Mouse (Mus musculus) heart, embryonic 15.5 days (tissue): Measurements from ENCODE around the gene Ptar1. TPM values are rescaled to one million over a fixed set of nuclear protein-coding genes. Genes with fewer than 3 reads are reported as not detected.

Source experiments
- ATAC-seq: fragments of 200-750 bp; cut with Nextera tagmentation; replicated peaks from 2 replicates; pipeline ENCODE4 v1.8.0; 2017; ENCODE audit warnings: low read depth, moderate TSS enrichment; ENCODE audit not compliant: insufficient number of reproducible peaks, insufficient read depth, low FRiP score
- H3K27ac ChIP-seq: fragments of 300-500 bp; sonication (generic); 2 replicates; pipeline ENCODE4 v1.5.1; 2015; ENCODE audit warnings: mild to moderate bottlenecking, inconsistent platforms
- H3K27me3 ChIP-seq: fragments of 300-500 bp; sonication (generic); 2 replicates; pipeline ENCODE4 v1.6.1; 2015; ENCODE audit warnings: inconsistent platforms
- H3K36me3 ChIP-seq: fragments of 300-500 bp; sonication (generic); 2 replicates; pipeline ENCODE4 v1.6.1; 2015; ENCODE audit warnings: mild to moderate bottlenecking, inconsistent platforms
- H3K4me1 ChIP-seq: fragments of 300-500 bp; sonication (generic); replicated peaks from 2 replicates; pipeline ENCODE4 v1.6.1; 2015; ENCODE audit warnings: inconsistent platforms
- H3K4me2 ChIP-seq: fragments of 300-500 bp; sonication (generic); 2 replicates; pipeline ENCODE4 v1.6.1; 2015; ENCODE audit warnings: inconsistent platforms, mild to moderate bottlenecking, moderate library complexity
- H3K4me3 ChIP-seq: fragments of 300-500 bp; sonication (generic); 2 replicates; pipeline ENCODE4 v1.5.1; 2015; ENCODE audit warnings: mild to moderate bottlenecking, inconsistent platforms
- H3K9ac ChIP-seq: fragments of 300-500 bp; sonication (generic); 2 replicates; pipeline ENCODE4 v1.6.1; 2015; ENCODE audit warnings: mild to moderate bottlenecking, inconsistent platforms
- H3K9me3 ChIP-seq: fragments of 300-500 bp; sonication (generic); replicated peaks from 2 replicates; pipeline ENCODE4 v1.6.1; 2016; ENCODE audit warnings: inconsistent platforms
- WGBS: fragments of 180-500 bp; shearing (Covaris S2); methylation state at CpG from one replicate; pipeline ENCODE4 v1.1.7; 2015; ENCODE audit warnings: mixed read lengths; 5-methylcytosine and 5-hydroxymethylcytosine counted together
- polyA plus RNA-seq: library from polyadenylated mRNA; unstranded; fragments of >200 nt; fragmentation: Nextera tagmentation; extraction: Ambion mirVana; gene quantifications from 2 replicates; pipeline ENCODE4 v1.2.1, GENCODE M21; 2015

Ptar1 gene
- 3.7 and 3.8 TPM in 2 replicates for polyA plus RNA-seq

GRCm38 (mm10) chr19:23687296-23688021, at the start of gene Ptar1:
TSS of gene Ptar1 (plus strand) at chr19:23687429.
- H3K27ac ChIP-seq, result peak within 1 kb of the TSS; percentile 93
- H3K27me3 ChIP-seq, result no peaks in the 10 kb centered on the region
- ATAC-seq, result peak; percentile 91
- H3K4me1 ChIP-seq, result peaks cover 9% of the 10 kb centered on the region
- H3K9me3 ChIP-seq, result no peaks in the 10 kb centered on the region
- peak within 1 kb of the TSS; percentile 75 for H3K4me2 ChIP-seq
- H3K36me3 ChIP-seq, result no peaks in the 10 kb centered on the region
- peak within 1 kb of the TSS; percentile 92 for H3K9ac ChIP-seq
- H3K4me3 ChIP-seq, result peak within 1 kb of the TSS; percentile 82
- WGBS, result under 1% methylated on average over 93 of the region's 93 CpGs

GRCm38 (mm10) chr19:23643819-23644218, 43.4 kb upstream of the Ptar1 start:
- H3K9me3 ChIP-seq, result no peaks in the 10 kb centered on the region
- H3K9ac ChIP-seq, result no peak overlapping the region
- H3K36me3 ChIP-seq, result no peaks in the 10 kb centered on the region
- WGBS, result 85% methylated on average over 5 of the region's 5 CpGs
- no peaks in the 10 kb centered on the region for H3K4me1 ChIP-seq
- no peak overlapping the region for H3K4me3 ChIP-seq
- H3K27me3 ChIP-seq, result no peaks in the 10 kb centered on the region
- no peak overlapping the region for H3K27ac ChIP-seq
- no peak overlapping the region for H3K4me2 ChIP-seq
- no peak for ATAC-seq

GRCm38 (mm10) chr19:23645347-23645746, 41.9 kb upstream of the Ptar1 start:
- H3K27me3 ChIP-seq, result no peaks in the 10 kb centered on the region
- no peak overlapping the region for H3K9ac ChIP-seq
- no peaks in the 10 kb centered on the region for H3K9me3 ChIP-seq
- no peak overlapping the region for H3K27ac ChIP-seq
- 73% methylated on average over 7 of the region's 7 CpGs for WGBS
- no peaks in the 10 kb centered on the region for H3K4me1 ChIP-seq
- no peak overlapping the region for H3K4me3 ChIP-seq
- no peak for ATAC-seq
- H3K36me3 ChIP-seq, result no peaks in the 10 kb centered on the region
- H3K4me2 ChIP-seq, result no peak overlapping the region

- no peak for ATAC-seq
- H3K9me3 ChIP-seq, result no peaks in the 10 kb centered on the region
- no peaks in the 10 kb centered on the region for H3K36me3 ChIP-seq
- H3K4me1 ChIP-seq, result no peaks in the 10 kb centered on the region
- H3K27me3 ChIP-seq, result 0 out of 2 replicates have a peak, but pooled peaks cover 4% of the 10 kb centered on the region
- H3K4me3 ChIP-seq, result no peak overlapping the region
- no peak overlapping the region for H3K4me2 ChIP-seq
- no peak overlapping the region for H3K9ac ChIP-seq
- no peak overlapping the region for H3K27ac ChIP-seq
- WGBS, result 88% methylated on average over 7 of the region's 7 CpGs
These were observed 39.9 kb upstream of the Ptar1 start for GRCm38 (mm10) chr19:23647308-23647707.

- Histone ChIP-seq H3K9ac (no peak within 1 kb of the TSS), H3K4me3 (peak within 1 kb of the TSS; percentile 19), H3K27me3 (0 out of 2 replicates have a peak, but pooled peaks cover 9% of the 10 kb centered on the region), H3K36me3 (no peaks in the 10 kb centered on the region), H3K4me1 (peaks cover 3% of the 10 kb centered on the region), H3K9me3 (no peaks in the 10 kb centered on the region), H3K27ac (no peak within 1 kb of the TSS), H3K4me2 (peak within 1 kb of the TSS; percentile 51)
- ATAC-seq, result peak; percentile 47; the same call in 1 of the 2 replicates
- 7% methylated on average over 13 of the region's 13 CpGs for WGBS
These were observed 34.6 kb upstream of the Ptar1 start, which contains the start of gene 1700028P14Rik for GRCm38 (mm10) chr19:23652644-23653043. TSS of gene 1700028P14Rik (minus strand) at chr19:23652812.

- H3K27ac ChIP-seq, result no peak overlapping the region
- H3K36me3 ChIP-seq, result no peaks in the 10 kb centered on the region
- peaks cover 3% of the 10 kb centered on the region for H3K4me1 ChIP-seq
- H3K9me3 ChIP-seq, result no peaks in the 10 kb centered on the region
- 88% methylated on average over 5 of the region's 5 CpGs for WGBS
- H3K4me3 ChIP-seq, result no peak overlapping the region
- H3K27me3 ChIP-seq, result 0 out of 2 replicates have a peak, but pooled peaks cover 9% of the 10 kb centered on the region
- ATAC-seq, result no peak
- H3K4me2 ChIP-seq, result no peak overlapping the region
- H3K9ac ChIP-seq, result no peak overlapping the region
These were observed 34.1 kb upstream of the Ptar1 start for GRCm38 (mm10) chr19:23653154-23653553.

GRCm38 (mm10) chr19:23657261-23657932, 29.8 kb upstream of the Ptar1 start:
- no peak overlapping the region for H3K4me3 ChIP-seq
- no peak overlapping the region for H3K9ac ChIP-seq
- H3K9me3 ChIP-seq, result no peaks in the 10 kb centered on the region
- peaks cover 3% of the 10 kb centered on the region for H3K4me1 ChIP-seq
- H3K4me2 ChIP-seq, result no peak overlapping the region
- 0 out of 2 replicates have a peak, but pooled peaks cover 5% of the 10 kb centered on the region for H3K27me3 ChIP-seq
- WGBS, result 26% methylated on average over 12 of the region's 12 CpGs
- no peaks in the 10 kb centered on the region for H3K36me3 ChIP-seq
- ATAC-seq, result no peak
- no peak overlapping the region for H3K27ac ChIP-seq

GRCm38 (mm10) chr19:23658350-23658749, 28.9 kb upstream of the Ptar1 start:
- no peak overlapping the region for H3K4me2 ChIP-seq
- no peaks in the 10 kb centered on the region for H3K9me3 ChIP-seq
- H3K36me3 ChIP-seq, result no peaks in the 10 kb centered on the region
- H3K4me3 ChIP-seq, result no peak overlapping the region
- H3K27me3 ChIP-seq, result 0 out of 2 replicates have a peak, but pooled peaks cover 1% of the 10 kb centered on the region
- no peaks in the 10 kb centered on the region; the same call in 1 of the 2 replicates for H3K4me1 ChIP-seq
- no peak for ATAC-seq
- H3K27ac ChIP-seq, result no peak overlapping the region
- H3K9ac ChIP-seq, result no peak overlapping the region
- 75% methylated on average over 4 of the region's 4 CpGs for WGBS

- no peak for ATAC-seq
- Histone ChIP-seq H3K4me1 (no peaks in the 10 kb centered on the region), H3K4me3 (no peak overlapping the region), H3K4me2 (no peak overlapping the region), H3K27ac (no peak overlapping the region), H3K36me3 (no peaks in the 10 kb centered on the region), H3K9ac (no peak overlapping the region), H3K9me3 (no peaks in the 10 kb centered on the region), H3K27me3 (no peaks in the 10 kb centered on the region)
- 81% methylated on average over 7 of the region's 7 CpGs for WGBS
These were observed 23.1 kb upstream of the Ptar1 start for GRCm38 (mm10) chr19:23664083-23664482.

- no peak overlapping the region for H3K27ac ChIP-seq
- H3K36me3 ChIP-seq, result no peaks in the 10 kb centered on the region
- no peaks in the 10 kb centered on the region for H3K9me3 ChIP-seq
- no peak for ATAC-seq
- H3K4me1 ChIP-seq, result no peaks in the 10 kb centered on the region
- H3K4me3 ChIP-seq, result no peak overlapping the region
- no peaks in the 10 kb centered on the region for H3K27me3 ChIP-seq
- no peak overlapping the region for H3K4me2 ChIP-seq
- WGBS, result 80% methylated on average over 6 of the region's 6 CpGs
- no peak overlapping the region for H3K9ac ChIP-seq
These were observed 19.0 kb upstream of the Ptar1 start for GRCm38 (mm10) chr19:23668142-23668655.

GRCm38 (mm10) chr19:23673021-23673420, 14.2 kb upstream of the Ptar1 start:
- no peak for ATAC-seq
- no peak overlapping the region for H3K4me2 ChIP-seq
- no peak overlapping the region for H3K4me3 ChIP-seq
- no peaks in the 10 kb centered on the region for H3K9me3 ChIP-seq
- H3K36me3 ChIP-seq, result no peaks in the 10 kb centered on the region
- WGBS, result 54% methylated on average over 2 of the region's 2 CpGs
- no peaks in the 10 kb centered on the region for H3K27me3 ChIP-seq
- H3K27ac ChIP-seq, result no peak overlapping the region
- no peaks in the 10 kb centered on the region for H3K4me1 ChIP-seq
- no peak overlapping the region for H3K9ac ChIP-seq
